Mouse (Mus musculus) heart, postnatal 0 days (tissue): ENCODE data around the gene Lrp5. TPM values are rescaled to one million over a fixed set of nuclear protein-coding genes. Genes with fewer than 3 reads are reported as not detected.
"Not testable (repeated sequence)": the region's sequence is repeated elsewhere in the genome, so short reads cannot be mapped to it uniquely, and the experiment has no call there.

ENCODE experiments used
- ATAC-seq: fragments of 200-750 bp; cut with Nextera tagmentation; 2 replicates; pipeline ENCODE4 v1.8.0; 2017; ENCODE audit warnings: low read depth, moderate number of reproducible peaks, moderate library complexity; ENCODE audit not compliant: insufficient read depth
- DNase-seq: peaks from one replicate; pipeline ENCODE4 v3.0.0-alpha.2; 2016; ENCODE audit warnings: low spot score
- H3K27ac ChIP-seq: fragments of 300-500 bp; sonication (generic); 2 replicates; pipeline ENCODE4 v1.5.1; 2014; ENCODE audit warnings: low read depth, mild to moderate bottlenecking
- H3K27me3 ChIP-seq: fragments of 300-500 bp; sonication (generic); 2 replicates; pipeline ENCODE4 v1.6.1; 2014; ENCODE audit warnings: low read length, mixed read lengths; ENCODE audit not compliant: control insufficient read depth, insufficient read depth
- H3K36me3 ChIP-seq: fragments of 300-500 bp; sonication (generic); replicated peaks from 2 replicates; pipeline ENCODE4 v1.6.1; 2014; ENCODE audit warnings: low read length, mixed read lengths; ENCODE audit not compliant: control insufficient read depth, insufficient read depth
- H3K4me1 ChIP-seq: fragments of 300-500 bp; sonication (generic); 2 replicates; pipeline ENCODE4 v1.6.1; 2014; ENCODE audit warnings: antibody characterized with exemption; ENCODE audit not compliant: control insufficient read depth, insufficient read depth
- H3K4me2 ChIP-seq: fragments of 300-500 bp; sonication (generic); 2 replicates; pipeline ENCODE4 v1.6.1; 2014; ENCODE audit warnings: low read depth, mild to moderate bottlenecking, low read length, moderate library complexity
- H3K4me3 ChIP-seq: fragments of 300-500 bp; sonication (generic); 2 replicates; pipeline ENCODE4 v1.5.1; 2014; ENCODE audit warnings: low read depth, low read length
- H3K9ac ChIP-seq: fragments of 300-500 bp; sonication (generic); replicated peaks from 2 replicates; pipeline ENCODE4 v1.6.1; 2014; ENCODE audit warnings: low read depth, low read length, mixed read lengths
- H3K9me3 ChIP-seq: fragments of 300-500 bp; sonication (generic); replicated peaks from 2 replicates; pipeline ENCODE4 v1.6.1; 2016; ENCODE audit warnings: low read length; ENCODE audit not compliant: control insufficient read depth
- CTCF ChIP-seq: IDR thresholded peaks from 2 replicates; pipeline ENCODE4 v1.5.1; 2016; ENCODE audit warnings: antibody characterized with exemption, control low read depth, low read depth
- EP300 ChIP-seq: IDR thresholded peaks from 2 replicates; pipeline ENCODE4 v1.6.1; 2016; ENCODE audit warnings: antibody characterized with exemption, low read depth
- WGBS: fragments of 180-500 bp; shearing (Covaris S2); extraction: QIAGEN DNeasy Blood & Tissue Kit; methylation state at CpG from one replicate; pipeline ENCODE4 v1.1.7; 2014; 5-methylcytosine and 5-hydroxymethylcytosine counted together
- polyA plus RNA-seq: library from polyadenylated mRNA; unstranded; fragments of >200 nt; fragmentation: Nextera tagmentation; extraction: Ambion mirVana; gene quantifications from 2 replicates; pipeline ENCODE4 v1.2.1, GENCODE M21; 2015
- total RNA-seq: library from RNA; depleted of rRNA; stranded (reverse); fragments of >200 nt; gene quantifications from 2 replicates; pipeline ENCODE4 v1.2.3, GENCODE M21; 2014; ENCODE audit warnings: low replicate concordance

The Lrp5 gene
- total and polyA plus RNA-seq, 2 experiments from 2014 or later = 1.9 to 28.0 TPM

DNA sequence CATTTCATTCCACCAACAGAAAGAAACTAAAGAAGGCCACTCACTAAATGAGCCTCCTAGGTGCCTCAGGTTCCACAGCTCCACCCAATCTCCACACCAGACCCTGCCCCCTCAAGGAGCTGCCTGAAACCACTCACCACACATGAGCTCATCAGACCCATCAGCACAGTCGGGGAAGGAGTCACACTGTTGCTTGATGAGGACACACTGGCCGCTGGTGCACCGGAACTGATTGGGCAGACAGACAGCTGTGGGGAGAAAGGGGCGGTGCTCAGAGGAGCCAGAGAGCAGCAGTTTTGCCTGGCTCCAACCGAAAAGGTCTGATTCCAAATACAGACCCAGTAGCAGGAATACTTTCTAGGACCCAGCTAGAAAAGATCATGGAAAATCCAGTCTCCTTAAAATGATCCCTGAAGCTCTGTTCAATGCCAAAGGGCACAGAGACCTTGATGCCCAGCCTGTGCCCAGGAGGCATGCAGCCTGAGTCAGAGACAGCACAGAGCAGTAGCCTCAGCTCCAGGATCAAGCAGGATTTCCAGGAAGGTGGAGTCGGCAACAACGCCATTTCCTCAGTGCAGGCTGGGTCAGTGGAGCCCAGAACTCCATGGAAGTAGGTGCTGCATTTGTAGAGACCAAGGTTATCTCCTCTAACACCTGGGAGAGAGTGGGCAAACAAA lies 92.8 kb downstream of the Lrp5 start:
- Histone ChIP-seq H3K9me3 (no peaks in the 10 kb centered on the region), H3K4me1 (no peaks in the 10 kb centered on the region), H3K27me3 (no peaks in the 10 kb centered on the region), H3K9ac (no peak overlapping the region), H3K4me3 (no peak overlapping the region), H3K36me3 (peaks cover 59% of the 10 kb centered on the region), H3K4me2 (no peak overlapping the region), H3K27ac (no peak overlapping the region)
- no peak for TF ChIP-seq CTCF
- no peak for TF ChIP-seq EP300
- no peak for DNase-seq
- 76% methylated on average over 7 of the region's 7 CpGs for WGBS
- no peak for ATAC-seq

DNA sequence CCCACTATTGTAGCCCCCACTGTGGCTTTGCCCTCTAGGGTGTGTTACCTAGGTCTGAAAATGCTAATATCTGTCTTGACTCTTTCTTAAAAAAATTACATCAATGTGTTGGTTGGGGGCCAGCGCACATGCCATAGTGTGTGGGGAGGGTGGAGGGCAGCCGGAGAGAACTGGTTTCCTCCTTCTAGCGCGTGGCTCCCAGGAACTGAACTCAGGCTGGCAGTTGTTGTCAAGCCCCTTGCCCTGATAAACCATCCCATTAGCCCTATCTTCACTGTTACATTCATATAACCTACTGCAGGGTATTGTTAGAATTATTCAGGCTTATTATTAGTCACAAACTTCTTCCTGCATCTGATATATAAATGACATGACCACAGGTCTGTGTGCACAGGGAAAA lies 96.4 kb downstream of the Lrp5 start:
- no peak overlapping the region for H3K9ac ChIP-seq
- H3K27ac ChIP-seq = no peak overlapping the region
- ATAC-seq = no peak
- no peaks in the 10 kb centered on the region for H3K27me3 ChIP-seq
- no peak for DNase-seq
- no peak overlapping the region for H3K4me2 ChIP-seq
- peaks cover 46% of the 10 kb centered on the region for H3K36me3 ChIP-seq
- H3K9me3 ChIP-seq = no peaks in the 10 kb centered on the region
- TF ChIP-seq EP300 (no peak), CTCF (no peak)
- no peaks in the 10 kb centered on the region for H3K4me1 ChIP-seq
- 85% methylated on average over 4 of the region's 4 CpGs for WGBS
- no peak overlapping the region for H3K4me3 ChIP-seq

DNA sequence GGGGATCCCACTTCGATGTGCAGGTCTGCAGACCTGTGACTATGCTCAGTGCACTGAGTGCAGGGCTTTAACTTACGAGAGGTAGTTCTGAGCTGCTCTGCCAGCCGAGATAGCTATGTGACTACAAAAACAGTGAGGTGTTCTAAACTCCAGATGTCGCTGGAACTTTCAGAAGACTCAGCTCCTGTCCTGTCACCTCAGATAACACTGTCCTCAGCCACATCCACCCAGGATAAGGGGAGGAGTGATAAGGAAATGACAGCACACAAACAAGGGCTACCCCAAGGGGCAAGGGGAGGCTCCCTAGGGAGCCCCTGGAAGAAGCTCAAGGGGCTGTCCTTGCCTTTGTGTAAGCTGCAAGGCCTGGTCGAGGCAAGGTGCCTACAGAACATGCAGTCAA lies 96.8 kb downstream of the Lrp5 start:
- peaks cover 46% of the 10 kb centered on the region for H3K36me3 ChIP-seq
- ATAC-seq (no peak), DNase-seq (no peak)
- WGBS = 42% methylated on average over 5 of the region's 5 CpGs
- no peak overlapping the region for H3K4me3 ChIP-seq
- TF ChIP-seq EP300 (no peak), CTCF (no peak)
- H3K9me3 ChIP-seq = no peaks in the 10 kb centered on the region
- no peaks in the 10 kb centered on the region for H3K4me1 ChIP-seq
- H3K27me3 ChIP-seq = no peaks in the 10 kb centered on the region
- no peak overlapping the region for H3K9ac ChIP-seq
- no peak overlapping the region for H3K4me2 ChIP-seq
- no peak overlapping the region for H3K27ac ChIP-seq

DNA sequence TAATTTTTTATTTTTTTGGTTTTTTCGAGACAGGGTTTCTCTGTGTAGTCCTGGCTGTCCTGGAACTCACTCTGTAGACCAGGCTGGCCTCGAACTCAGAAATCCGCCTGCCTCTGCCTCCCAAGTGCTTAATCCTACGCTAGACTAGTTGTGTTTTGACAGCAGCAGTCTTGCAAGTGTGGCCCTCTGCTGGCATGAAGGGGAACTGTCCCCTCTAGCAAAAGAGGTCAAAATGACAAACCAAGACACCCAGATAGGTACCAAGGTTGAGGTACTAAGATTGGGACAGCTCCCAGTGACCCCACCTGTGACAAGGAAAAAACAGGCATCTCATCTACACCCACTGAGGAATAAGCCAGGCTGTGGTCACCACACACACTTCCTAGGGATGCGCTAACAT lies 98.6 kb downstream of the Lrp5 start:
- not testable (repeated sequence) for H3K27me3 ChIP-seq, DNase-seq, H3K4me1 ChIP-seq, ATAC-seq, H3K4me3 ChIP-seq, H3K9me3 ChIP-seq, H3K27ac ChIP-seq, H3K9ac ChIP-seq, H3K4me2 ChIP-seq
- 89% methylated on average over 5 of the region's 5 CpGs for WGBS
- peaks cover 56% of the 10 kb centered on the region for H3K36me3 ChIP-seq
- TF ChIP-seq CTCF = peak; percentile 55

DNA sequence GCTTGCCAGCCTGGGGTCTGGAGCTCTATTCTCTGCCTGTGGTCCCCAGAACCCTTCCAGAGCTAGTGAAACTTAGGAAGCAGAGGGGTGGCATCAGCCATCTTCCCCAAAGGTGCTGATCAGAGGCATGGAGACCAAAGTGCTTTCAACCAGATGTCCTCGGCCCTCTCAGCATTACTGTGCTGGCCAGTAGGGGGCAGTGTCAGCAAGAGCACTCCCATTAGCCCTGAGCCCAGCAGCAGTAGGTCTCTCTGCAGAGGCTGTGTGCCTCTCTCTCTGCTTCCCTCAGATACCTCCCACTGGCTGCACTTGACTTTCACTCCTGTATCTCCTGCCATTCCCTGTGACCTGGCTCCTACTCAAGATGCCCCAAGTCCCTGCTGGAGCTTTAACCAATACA lies 99.8 kb downstream of the Lrp5 start:
- H3K4me1 ChIP-seq = no peaks in the 10 kb centered on the region
- ATAC-seq (peak; percentile 36; the same call in 1 of the 2 replicates), DNase-seq (no peak)
- peaks cover 47% of the 10 kb centered on the region for H3K36me3 ChIP-seq
- H3K9ac ChIP-seq = no peak overlapping the region
- 30% methylated on average over 1 of the region's 1 CpGs for WGBS
- no peaks in the 10 kb centered on the region for H3K27me3 ChIP-seq
- TF ChIP-seq EP300 (no peak), CTCF (peak; percentile 76)
- no peak overlapping the region for H3K4me2 ChIP-seq
- no peaks in the 10 kb centered on the region for H3K9me3 ChIP-seq
- no peak overlapping the region for H3K27ac ChIP-seq
- H3K4me3 ChIP-seq = no peak overlapping the region

DNA sequence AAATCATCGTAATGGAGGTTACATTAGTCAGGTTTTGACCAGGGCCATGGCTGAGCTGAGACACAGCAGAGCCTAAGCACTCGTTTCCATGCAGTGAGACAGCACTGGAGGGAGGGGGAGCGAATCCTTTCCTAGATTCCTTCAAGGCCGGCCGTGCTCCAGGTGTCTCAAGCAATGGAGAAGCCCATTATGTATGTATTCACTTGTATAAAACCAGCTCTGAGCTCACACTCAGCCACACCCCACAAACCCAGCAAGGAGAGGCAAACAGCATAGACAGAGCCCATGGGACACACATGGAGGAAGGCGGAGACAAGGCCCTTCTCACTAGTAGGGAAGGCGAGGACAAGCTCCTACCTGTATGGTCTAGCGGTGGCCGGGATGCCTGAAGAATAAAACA lies 100.3 kb downstream of the Lrp5 start:
- Histone ChIP-seq H3K4me1 (no peaks in the 10 kb centered on the region), H3K9ac (no peak overlapping the region), H3K9me3 (no peaks in the 10 kb centered on the region), H3K36me3 (peaks cover 42% of the 10 kb centered on the region), H3K4me3 (no peak overlapping the region), H3K27me3 (no peaks in the 10 kb centered on the region), H3K27ac (no peak overlapping the region), H3K4me2 (no peak overlapping the region)
- 92% methylated on average over 9 of the region's 9 CpGs for WGBS
- DNase-seq (no peak), ATAC-seq (no peak)
- no peak for TF ChIP-seq CTCF
